Mouse (Mus musculus): ENCODE measurements around the gene Gm5089.

GRCm38 (mm10) chr14:122476041-122476821 lies 25.3 kb upstream of the Gm5089 start:
- no peak for TF ChIP-seq CTCF (IDR thresholded peaks at IDR 0.05; ENCODE audit: borderline replicate concordance, insufficient read depth, low read length)
- TF ChIP-seq POLR2A (IDR thresholded peaks at IDR 0.05; ENCODE audit: low read depth, low read length) = no peak

Measured in embryonic fibroblast, embryonic 13.5 days (primary cell).